Mouse (Mus musculus) liver, embryonic 13.5 days (tissue): Measurements from ENCODE around the gene Wdr11. TPM values are rescaled to one million over a fixed set of nuclear protein-coding genes. Genes with fewer than 3 reads are reported as not detected.

Experiments
- ATAC-seq: fragments of 200-750 bp; cut with Nextera tagmentation; 2 replicates; pipeline ENCODE4 v1.8.0; 2017; ENCODE audit warnings: low read depth, mild to moderate bottlenecking, moderate number of reproducible peaks, moderate library complexity
- DNase-seq: peaks from one replicate; pipeline ENCODE4 v3.0.0; 2022
- H3K27ac ChIP-seq: fragments of 300-500 bp; sonication (generic); 2 replicates; pipeline ENCODE4 v1.5.1; 2015; ENCODE audit warnings: moderate library complexity, mild to moderate bottlenecking, inconsistent platforms
- H3K27me3 ChIP-seq: fragments of 300-500 bp; sonication (generic); 2 replicates; pipeline ENCODE4 v1.6.1; 2015; ENCODE audit warnings: mild to moderate bottlenecking, inconsistent platforms
- H3K36me3 ChIP-seq: fragments of 300-500 bp; sonication (generic); 2 replicates; pipeline ENCODE4 v1.6.1; 2015; ENCODE audit warnings: mild to moderate bottlenecking, inconsistent platforms
- H3K4me1 ChIP-seq: fragments of 300-500 bp; sonication (generic); replicated peaks from 2 replicates; pipeline ENCODE4 v1.6.1; 2015; ENCODE audit warnings: inconsistent platforms
- H3K4me2 ChIP-seq: fragments of 300-500 bp; sonication (generic); 2 replicates; pipeline ENCODE4 v1.6.1; 2015; ENCODE audit warnings: inconsistent platforms, mild to moderate bottlenecking, moderate library complexity
- H3K4me3 ChIP-seq: fragments of 300-500 bp; sonication (generic); replicated peaks from 2 replicates; pipeline ENCODE4 v1.5.1; 2015; ENCODE audit warnings: mild to moderate bottlenecking, inconsistent platforms
- H3K9ac ChIP-seq: fragments of 300-500 bp; sonication (generic); 2 replicates; pipeline ENCODE4 v1.6.1; 2015; ENCODE audit warnings: mild to moderate bottlenecking, inconsistent platforms
- H3K9me3 ChIP-seq: fragments of 300-500 bp; sonication (generic); replicated peaks from 2 replicates; pipeline ENCODE4 v1.6.1; 2016; ENCODE audit warnings: inconsistent platforms
- WGBS: fragments of 180-500 bp; shearing (Covaris S2); methylation state at CpG from one replicate; pipeline ENCODE4 v1.1.7; 2015; ENCODE audit not compliant: insufficient replicate concordance; 5-methylcytosine and 5-hydroxymethylcytosine counted together
- polyA plus RNA-seq: library from polyadenylated mRNA; unstranded; fragments of >200 nt; fragmentation: Nextera tagmentation; extraction: Ambion mirVana; gene quantifications from 2 replicates; pipeline ENCODE4 v1.2.1, GENCODE M21; 2015

The Wdr11 gene
- polyA plus RNA-seq, 1 experiment from 2014 or later: 10.9 TPM

DNA sequence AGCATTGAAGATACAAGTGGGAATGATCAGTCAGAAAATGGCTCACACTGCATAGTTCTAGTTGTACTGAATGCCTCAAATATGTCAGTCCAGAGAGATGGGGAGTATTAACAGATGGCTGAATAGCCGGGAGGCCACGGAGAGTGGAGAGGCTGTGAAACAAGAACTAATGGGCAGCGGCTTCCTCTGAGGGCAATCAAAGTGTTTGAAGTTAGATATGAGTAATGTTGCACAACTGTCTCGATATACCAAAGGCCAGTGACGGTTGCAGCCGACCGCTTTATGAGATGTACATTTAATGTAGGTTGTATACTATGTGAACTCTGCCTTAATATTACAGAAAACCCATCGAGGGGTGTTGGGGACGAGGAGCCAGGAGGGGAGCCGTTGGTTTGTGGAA lies 78.6 kb downstream of the Wdr11 start:
- Histone ChIP-seq H3K4me3 (no peak overlapping the region), H3K27ac (no peak overlapping the region), H3K27me3 (no peaks in the 10 kb centered on the region), H3K9me3 (no peaks in the 10 kb centered on the region), H3K9ac (no peak overlapping the region), H3K36me3 (no peaks in the 10 kb centered on the region), H3K4me1 (no peaks in the 10 kb centered on the region), H3K4me2 (no peak overlapping the region)
- DNase-seq: no peak
- ATAC-seq: no peak
- WGBS: 73% methylated on average over 10 of the region's 10 CpGs

DNA sequence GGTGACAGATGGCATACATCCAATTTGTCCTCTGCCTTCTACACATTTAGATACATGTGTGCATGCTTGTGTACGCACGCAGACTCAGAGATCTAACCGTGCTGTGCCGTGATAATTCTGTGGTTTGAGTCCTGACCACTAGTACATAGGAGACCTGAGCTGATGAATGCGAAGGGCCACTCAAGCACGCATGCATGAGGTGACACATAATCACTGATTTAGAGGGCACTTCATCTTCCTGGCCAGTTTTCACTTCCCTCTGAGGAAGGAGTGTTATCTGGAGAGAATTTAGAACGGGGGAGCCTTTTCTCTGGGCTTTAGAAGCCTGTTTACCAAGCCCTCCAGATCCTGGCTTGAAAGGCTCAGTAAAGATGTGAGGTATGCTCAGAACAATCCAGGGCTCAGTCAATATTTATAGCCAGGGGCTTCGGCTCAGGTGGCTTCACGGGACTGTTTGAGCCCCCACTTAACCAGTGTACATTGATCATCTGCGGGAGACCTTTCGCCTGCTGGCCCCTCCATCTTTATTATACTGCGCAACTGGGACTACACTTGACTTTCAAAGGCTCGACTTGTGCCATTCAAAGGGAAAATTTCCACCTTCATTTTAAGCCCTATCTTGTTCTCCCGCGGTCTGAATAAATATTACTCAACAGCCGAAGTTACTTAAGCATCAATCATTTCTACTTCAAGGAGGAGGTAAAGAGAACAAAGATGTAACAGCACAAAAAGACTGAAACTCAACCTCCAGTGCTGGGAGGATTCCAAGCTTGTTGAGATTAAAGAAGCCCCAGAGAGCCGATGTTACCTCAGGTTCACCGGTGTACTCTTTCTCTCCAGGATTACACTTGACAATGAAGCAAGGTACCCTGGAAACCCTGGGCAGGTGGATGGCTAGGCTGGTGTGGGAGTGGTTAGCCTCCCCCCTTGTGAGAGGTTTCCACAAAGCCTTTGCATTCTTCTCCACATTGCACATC lies 80.3 kb downstream of the Wdr11 start:
- Histone ChIP-seq H3K9ac (no peak overlapping the region), H3K27ac (no peak overlapping the region), H3K4me2 (no peak overlapping the region), H3K36me3 (no peaks in the 10 kb centered on the region), H3K4me1 (no peaks in the 10 kb centered on the region), H3K27me3 (no peaks in the 10 kb centered on the region), H3K9me3 (no peaks in the 10 kb centered on the region), H3K4me3 (no peak overlapping the region)
- ATAC-seq (no peak), DNase-seq (no peak)
- WGBS: 65% methylated on average over 18 of the region's 18 CpGs

DNA sequence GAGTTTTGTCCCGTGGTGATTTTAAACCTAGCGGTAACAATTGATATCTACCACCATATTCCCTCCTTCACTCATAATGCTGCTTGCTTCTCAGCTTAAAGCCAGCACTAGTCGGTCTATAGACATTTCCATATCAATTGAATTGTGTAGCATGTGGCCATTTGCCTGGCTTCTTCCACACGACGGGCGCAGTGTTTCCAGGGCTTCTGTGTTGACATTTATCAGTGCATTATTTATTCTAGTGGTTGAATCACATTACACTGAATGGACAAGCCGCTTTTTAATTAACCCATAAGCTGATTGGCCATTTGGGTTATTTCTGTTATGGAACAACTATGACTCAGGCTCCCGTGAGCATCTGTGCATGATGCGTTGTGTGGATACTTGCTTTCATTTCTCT lies 82.1 kb downstream of the Wdr11 start:
- Histone ChIP-seq H3K4me2 (no peak overlapping the region), H3K9me3 (no peaks in the 10 kb centered on the region), H3K4me1 (no peaks in the 10 kb centered on the region), H3K27ac (no peak overlapping the region), H3K9ac (no peak overlapping the region), H3K27me3 (no peaks in the 10 kb centered on the region), H3K4me3 (no peak overlapping the region), H3K36me3 (no peaks in the 10 kb centered on the region)
- ATAC-seq (no peak), DNase-seq (no peak)
- 72% methylated on average over 9 of the region's 9 CpGs for WGBS

DNA sequence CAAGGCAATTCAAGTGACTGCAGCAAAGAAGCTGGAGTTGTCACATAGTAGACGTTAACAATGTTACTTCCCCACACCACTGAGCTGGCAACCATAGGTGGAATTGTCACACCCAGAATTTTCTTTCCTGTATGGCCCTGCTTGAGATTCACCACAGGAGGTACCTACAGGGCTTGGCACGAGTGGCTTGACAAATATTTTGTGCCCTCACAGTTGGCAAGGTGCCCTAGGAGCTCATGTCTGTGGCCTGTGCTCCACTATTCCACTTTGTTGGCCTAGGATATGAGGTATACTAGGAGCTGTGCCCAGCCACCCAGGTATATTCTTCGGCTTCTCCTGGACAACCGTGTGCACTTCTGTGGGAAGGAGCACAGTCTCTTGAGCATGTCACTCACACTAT lies 82.9 kb downstream of the Wdr11 start:
- no peak for DNase-seq
- H3K36me3 ChIP-seq: no peaks in the 10 kb centered on the region
- no peak overlapping the region for H3K4me2 ChIP-seq
- ATAC-seq: no peak
- 63% methylated on average over 4 of the region's 4 CpGs for WGBS
- no peak overlapping the region for H3K27ac ChIP-seq
- H3K9ac ChIP-seq: no peak overlapping the region
- H3K9me3 ChIP-seq: no peaks in the 10 kb centered on the region
- no peak overlapping the region for H3K4me3 ChIP-seq
- no peaks in the 10 kb centered on the region for H3K27me3 ChIP-seq
- H3K4me1 ChIP-seq: no peaks in the 10 kb centered on the region

DNA sequence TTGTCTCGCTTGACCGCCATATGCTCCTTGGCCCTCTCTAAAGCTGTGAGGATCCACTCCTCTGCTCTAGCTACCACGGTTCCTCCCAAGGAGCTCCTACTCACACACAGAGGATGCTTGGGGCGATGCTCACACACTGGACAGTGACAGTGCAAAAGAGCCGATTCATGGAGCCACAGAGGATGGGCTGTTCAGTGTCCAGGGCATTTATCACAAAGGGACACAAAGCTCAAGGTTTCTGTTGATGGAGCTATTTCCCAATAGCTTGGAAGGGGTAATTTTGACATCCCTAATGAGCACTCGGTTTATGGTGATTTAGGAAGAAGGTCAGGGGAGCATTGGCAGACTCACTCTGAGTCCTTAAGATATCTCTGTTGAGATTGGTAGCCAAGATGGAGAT lies 84.2 kb downstream of the Wdr11 start:
- no peaks in the 10 kb centered on the region for H3K9me3 ChIP-seq
- H3K27me3 ChIP-seq: no peaks in the 10 kb centered on the region
- H3K9ac ChIP-seq: no peak overlapping the region
- 71% methylated on average over 6 of the region's 6 CpGs for WGBS
- no peak overlapping the region for H3K4me2 ChIP-seq
- no peak overlapping the region for H3K27ac ChIP-seq
- no peaks in the 10 kb centered on the region for H3K4me1 ChIP-seq
- no peak for DNase-seq
- no peak for ATAC-seq
- no peaks in the 10 kb centered on the region for H3K36me3 ChIP-seq
- no peak overlapping the region for H3K4me3 ChIP-seq

DNA sequence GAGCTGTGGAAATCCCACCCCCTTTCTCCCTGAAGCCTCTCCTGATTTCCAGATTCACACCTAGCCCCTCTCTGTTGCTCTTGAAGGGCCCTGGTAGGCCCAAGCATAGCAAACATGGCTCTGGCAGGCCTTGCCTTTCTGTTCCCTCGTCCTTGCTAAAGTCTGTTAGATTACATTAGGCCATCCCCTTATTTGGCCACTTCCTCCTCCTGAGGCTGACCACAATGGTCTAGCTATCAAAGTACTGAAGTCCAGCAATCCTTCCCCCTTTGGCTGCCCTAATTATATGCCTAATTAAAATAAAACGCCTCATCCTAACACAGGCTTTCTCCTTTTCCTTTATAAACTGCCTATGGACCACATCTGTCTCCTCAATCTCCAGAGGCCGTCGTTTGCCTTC lies 85.5 kb downstream of the Wdr11 start:
- Histone ChIP-seq H3K4me1 (no peaks in the 10 kb centered on the region), H3K4me3 (no peak overlapping the region), H3K9me3 (no peaks in the 10 kb centered on the region), H3K4me2 (no peak overlapping the region), H3K36me3 (no peaks in the 10 kb centered on the region), H3K27me3 (no peaks in the 10 kb centered on the region), H3K9ac (no peak overlapping the region), H3K27ac (no peak overlapping the region)
- DNase-seq: no peak
- WGBS: 57% methylated on average over 4 of the region's 4 CpGs
- no peak for ATAC-seq

DNA sequence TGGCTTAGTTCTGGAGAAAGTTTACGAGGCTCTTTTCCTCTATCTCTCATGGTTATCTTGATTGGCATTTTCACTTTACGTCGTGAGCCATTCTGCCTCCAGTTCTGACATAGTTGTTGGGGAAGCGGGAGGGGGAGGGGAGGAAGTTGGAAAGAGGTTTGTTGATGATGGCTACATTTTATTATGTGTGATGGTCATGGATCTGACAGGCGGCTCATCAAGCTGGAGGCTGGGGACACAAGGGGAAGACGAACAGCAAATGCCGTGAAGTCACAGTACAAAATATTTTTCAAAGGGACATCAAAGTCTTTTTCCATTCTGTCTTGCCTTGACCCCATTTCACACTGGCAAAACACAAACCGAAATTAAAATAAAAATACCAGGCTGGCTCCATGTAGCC lies 86.8 kb downstream of the Wdr11 start:
- Histone ChIP-seq H3K9me3 (no peaks in the 10 kb centered on the region), H3K27ac (no peak overlapping the region), H3K4me3 (no peak overlapping the region), H3K36me3 (no peaks in the 10 kb centered on the region), H3K9ac (no peak overlapping the region), H3K4me2 (no peak overlapping the region), H3K27me3 (no peaks in the 10 kb centered on the region), H3K4me1 (no peaks in the 10 kb centered on the region)
- no peak for ATAC-seq
- WGBS: 48% methylated on average over 8 of the region's 8 CpGs
- no peak for DNase-seq

DNA sequence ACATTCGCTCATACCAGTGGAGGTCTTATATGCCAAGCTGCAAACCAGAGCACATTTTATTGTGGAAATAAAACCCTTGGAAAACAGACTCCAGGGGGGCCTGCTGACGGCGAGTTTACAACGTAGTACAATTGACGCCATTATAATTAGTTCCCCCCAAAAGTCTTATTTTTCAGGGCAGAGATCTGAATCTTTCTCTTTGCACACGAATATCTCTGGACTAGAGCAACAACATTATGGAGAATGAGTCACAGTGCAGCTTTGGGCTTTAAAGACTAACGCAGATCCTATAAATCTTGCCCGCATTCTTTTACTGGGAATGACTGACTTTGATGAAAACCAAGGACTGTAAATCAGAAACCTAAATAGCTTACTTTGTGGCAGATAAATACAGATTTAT lies 87.3 kb downstream of the Wdr11 start:
- no peak overlapping the region for H3K27ac ChIP-seq
- no peaks in the 10 kb centered on the region for H3K27me3 ChIP-seq
- no peaks in the 10 kb centered on the region for H3K9me3 ChIP-seq
- no peak overlapping the region for H3K4me2 ChIP-seq
- ATAC-seq (no peak), DNase-seq (no peak)
- H3K9ac ChIP-seq: no peak overlapping the region
- no peak overlapping the region for H3K4me3 ChIP-seq
- WGBS: 64% methylated on average over 8 of the region's 8 CpGs
- no peaks in the 10 kb centered on the region for H3K4me1 ChIP-seq
- H3K36me3 ChIP-seq: no peaks in the 10 kb centered on the region

DNA sequence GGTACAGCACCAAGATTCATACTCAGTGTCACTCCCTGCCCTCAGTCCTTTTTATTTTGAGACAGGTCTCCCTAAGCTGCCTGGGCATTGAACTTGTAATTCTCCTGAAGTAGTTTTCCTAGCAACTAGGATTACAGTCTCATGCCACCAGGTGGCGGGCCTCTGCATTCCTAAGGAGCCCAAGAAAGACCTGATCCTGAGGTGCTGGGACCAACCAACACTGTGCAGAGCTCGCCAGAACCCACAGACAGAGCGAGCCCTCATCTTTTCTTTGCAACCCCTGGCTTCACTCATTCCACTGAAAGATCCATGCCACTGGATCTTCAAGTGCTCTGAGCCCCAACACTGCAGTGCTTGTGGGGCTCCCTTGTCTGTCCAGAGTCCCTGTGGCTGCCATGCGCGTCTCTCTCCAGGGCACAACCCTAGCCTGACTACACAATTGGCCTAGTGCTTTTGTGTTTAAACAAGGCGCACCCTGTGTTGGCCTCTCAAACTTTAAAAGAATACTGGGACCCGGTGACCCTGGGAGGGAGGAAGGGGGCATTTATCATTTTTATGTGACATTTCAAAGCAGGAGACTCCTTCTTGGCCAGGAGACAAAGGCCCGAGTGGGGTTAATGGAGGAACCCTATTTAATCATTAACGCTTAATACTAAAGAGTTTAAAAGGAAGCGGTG lies 89.0 kb downstream of the Wdr11 start:
- Histone ChIP-seq H3K9me3 (no peaks in the 10 kb centered on the region), H3K27me3 (no peaks in the 10 kb centered on the region), H3K4me3 (no peak overlapping the region), H3K9ac (no peak overlapping the region), H3K4me1 (no peaks in the 10 kb centered on the region), H3K36me3 (no peaks in the 10 kb centered on the region), H3K4me2 (no peak overlapping the region), H3K27ac (no peak overlapping the region)
- WGBS: 52% methylated on average over 10 of the region's 10 CpGs
- DNase-seq (no peak), ATAC-seq (no peak)

DNA sequence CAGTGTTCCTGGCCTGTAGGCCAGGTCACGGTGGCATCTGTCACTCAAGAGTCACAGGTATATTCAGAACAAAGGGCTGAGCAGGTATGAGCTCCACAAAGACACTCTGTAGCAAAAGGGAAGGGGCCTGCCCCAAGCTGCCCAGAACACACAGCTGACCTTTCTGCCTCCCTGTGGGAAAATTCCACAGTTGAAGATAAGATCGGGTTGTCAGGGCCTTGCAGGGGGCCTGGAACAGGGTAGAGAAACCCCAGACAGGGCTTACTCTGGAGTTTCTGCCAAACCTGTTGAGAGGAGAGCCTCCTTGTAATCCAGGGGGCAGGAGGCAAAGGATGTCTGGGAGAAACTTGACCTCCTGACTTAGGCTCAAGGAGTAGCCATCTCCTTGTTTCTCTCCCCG lies 90.9 kb downstream of the Wdr11 start:
- DNase-seq: no peak
- Histone ChIP-seq H3K9me3 (no peaks in the 10 kb centered on the region), H3K4me3 (no peak overlapping the region), H3K27me3 (no peaks in the 10 kb centered on the region), H3K9ac (no peak overlapping the region), H3K27ac (no peak overlapping the region), H3K4me2 (no peak overlapping the region), H3K36me3 (no peaks in the 10 kb centered on the region), H3K4me1 (no peaks in the 10 kb centered on the region)
- no peak for ATAC-seq
- WGBS: 40% methylated on average over 3 of the region's 3 CpGs

DNA sequence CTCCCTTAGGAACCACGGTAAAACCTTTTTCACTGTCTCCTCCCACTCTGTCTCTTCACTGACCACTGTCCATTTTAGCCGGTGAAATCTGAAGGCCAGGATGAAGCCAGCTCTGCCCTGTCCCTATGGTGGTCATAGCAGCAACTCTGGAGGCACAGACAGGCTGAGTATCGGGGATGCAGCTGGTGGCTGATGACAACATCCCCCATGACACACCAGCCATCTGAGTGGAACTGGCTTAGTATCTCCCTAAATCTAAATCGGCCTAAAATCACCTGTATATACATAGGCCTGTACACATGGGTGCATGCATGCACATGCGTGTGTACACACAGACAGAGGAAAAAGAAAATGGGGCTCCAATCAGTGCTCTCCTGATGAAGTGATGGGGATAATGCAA lies 93.7 kb downstream of the Wdr11 start:
- no peak for ATAC-seq
- H3K9me3 ChIP-seq: no peaks in the 10 kb centered on the region
- H3K9ac ChIP-seq: no peak overlapping the region
- no peak overlapping the region for H3K27ac ChIP-seq
- no peaks in the 10 kb centered on the region for H3K4me1 ChIP-seq
- H3K27me3 ChIP-seq: no peaks in the 10 kb centered on the region
- H3K4me2 ChIP-seq: no peak overlapping the region
- DNase-seq: no peak
- WGBS: 71% methylated on average over 5 of the region's 5 CpGs
- no peak overlapping the region for H3K4me3 ChIP-seq
- no peaks in the 10 kb centered on the region for H3K36me3 ChIP-seq
